Mouse (Mus musculus) forebrain, embryonic 14.5 days (tissue): Measurements from ENCODE around the gene Dbnl. TPM values are rescaled to one million over a fixed set of nuclear protein-coding genes. Genes with fewer than 3 reads are reported as not detected.

ENCODE experiments used
- ATAC-seq: fragments of 200-750 bp; cut with Nextera tagmentation; 2 replicates; pipeline ENCODE4 v1.8.0; 2017; ENCODE audit warnings: mild to moderate bottlenecking, moderate library complexity
- DNase-seq: peaks from one replicate; pipeline ENCODE4 v3.0.0-alpha.2; 2015; ENCODE audit warnings: low spot score
- H3K27ac ChIP-seq: fragments of 300-500 bp; sonication (generic); 2 replicates; pipeline ENCODE4 v1.5.1; 2014; ENCODE audit warnings: low read depth, mild to moderate bottlenecking, control low read depth, low read length, moderate library complexity
- H3K27me3 ChIP-seq: fragments of 300-500 bp; sonication (generic); replicated peaks from 2 replicates; pipeline ENCODE4 v1.6.1; 2014; ENCODE audit warnings: low read length, control low read depth, mixed read lengths; ENCODE audit not compliant: control insufficient read depth, insufficient read depth
- H3K36me3 ChIP-seq: fragments of 300-500 bp; sonication (generic); 2 replicates; pipeline ENCODE4 v1.6.1; 2014; ENCODE audit warnings: low read length, control low read depth; ENCODE audit not compliant: control insufficient read depth, insufficient read depth
- H3K4me1 ChIP-seq: fragments of 300-500 bp; sonication (generic); 2 replicates; pipeline ENCODE4 v1.6.1; 2014; ENCODE audit warnings: antibody characterized with exemption, low read length, control low read depth; ENCODE audit not compliant: control insufficient read depth, insufficient read depth
- H3K4me2 ChIP-seq: fragments of 300-500 bp; sonication (generic); 2 replicates; pipeline ENCODE4 v1.6.1; 2014; ENCODE audit warnings: mild to moderate bottlenecking, control low read depth, low read length
- H3K4me3 ChIP-seq: fragments of 300-500 bp; sonication (generic); 2 replicates; pipeline ENCODE4 v1.5.1; 2014; ENCODE audit warnings: low read depth, low read length, control low read depth
- H3K9ac ChIP-seq: fragments of 300-500 bp; sonication (generic); 2 replicates; pipeline ENCODE4 v1.6.1; 2014; ENCODE audit warnings: mild to moderate bottlenecking, low read length, control low read depth, moderate library complexity
- H3K9me3 ChIP-seq: fragments of 300-500 bp; sonication (generic); replicated peaks from 2 replicates; pipeline ENCODE4 v1.6.1; 2016; ENCODE audit warnings: low read length, control low read depth, mixed read lengths; ENCODE audit not compliant: control insufficient read depth
- WGBS: fragments of 180-500 bp; shearing (Covaris S2); extraction: QIAGEN DNeasy Blood & Tissue Kit; methylation state at CpG from one replicate; pipeline ENCODE4 v1.1.7; 2014; 5-methylcytosine and 5-hydroxymethylcytosine counted together
- polyA plus RNA-seq: library from polyadenylated mRNA; unstranded; fragments of >200 nt; fragmentation: Nextera tagmentation; extraction: Ambion mirVana; gene quantifications from 2 replicates; pipeline ENCODE4 v1.2.1, GENCODE M21; 2014

Gene Dbnl
- polyA plus RNA-seq, 1 experiment from 2014 or later = 100 TPM

- H3K27ac ChIP-seq = peak within 1 kb of the TSS; percentile 70
- no peaks in the 10 kb centered on the region for H3K9me3 ChIP-seq
- H3K36me3 ChIP-seq = 0 out of 2 replicates have a peak, but pooled peaks cover 5% of the 10 kb centered on the region
- H3K4me3 ChIP-seq = peak within 1 kb of the TSS; percentile 64
- H3K4me2 ChIP-seq = peak within 1 kb of the TSS; percentile 88
- no peaks in the 10 kb centered on the region for H3K27me3 ChIP-seq
- under 1% methylated on average over 63 of the region's 63 CpGs for WGBS
- DNase-seq (peak; percentile 96), ATAC-seq (peak; percentile 95)
- H3K9ac ChIP-seq = peak within 1 kb of the TSS; percentile 83
- no peaks in the 10 kb centered on the region; the same call in 1 of the 2 replicates for H3K4me1 ChIP-seq
Observed at GRCm38 (mm10) chr11:5837251-5838246, 49.3 kb downstream of the Dbnl start, which contains the start of gene Polm. Gene Polm, minus strand, starts transcription at chr11:5838016.

- 73% methylated on average over 7 of the region's 7 CpGs for WGBS
- H3K9ac ChIP-seq = no peak overlapping the region
- H3K4me3 ChIP-seq = no peak overlapping the region
- H3K36me3 ChIP-seq = no peaks in the 10 kb centered on the region
- DNase-seq (no peak), ATAC-seq (no peak)
- no peaks in the 10 kb centered on the region; the same call in 1 of the 2 replicates for H3K4me1 ChIP-seq
- no peaks in the 10 kb centered on the region for H3K9me3 ChIP-seq
- no peaks in the 10 kb centered on the region for H3K27me3 ChIP-seq
- no peak overlapping the region for H3K4me2 ChIP-seq
- H3K27ac ChIP-seq = no peak overlapping the region
Observed at GRCm38 (mm10) chr11:5840346-5840745, 52.1 kb downstream of the Dbnl start.

- H3K4me2 ChIP-seq = no peak overlapping the region
- 92% methylated on average over 2 of the region's 2 CpGs for WGBS
- no peak for ATAC-seq
- H3K27me3 ChIP-seq = no peaks in the 10 kb centered on the region
- no peaks in the 10 kb centered on the region for H3K36me3 ChIP-seq
- H3K27ac ChIP-seq = no peak overlapping the region
- no peak overlapping the region for H3K4me3 ChIP-seq
- H3K9ac ChIP-seq = no peak overlapping the region
- DNase-seq = no peak
- no peaks in the 10 kb centered on the region; the same call in 1 of the 2 replicates for H3K4me1 ChIP-seq
- H3K9me3 ChIP-seq = no peaks in the 10 kb centered on the region
Observed at GRCm38 (mm10) chr11:5841751-5842150, 53.5 kb downstream of the Dbnl start.

GRCm38 (mm10) chr11:5843131-5843530 is 54.8 kb downstream of the Dbnl start:
- Histone ChIP-seq H3K27me3 (no peaks in the 10 kb centered on the region), H3K4me2 (no peak overlapping the region), H3K9ac (no peak overlapping the region), H3K9me3 (no peaks in the 10 kb centered on the region), H3K4me3 (no peak overlapping the region), H3K4me1 (no peaks in the 10 kb centered on the region), H3K27ac (no peak overlapping the region), H3K36me3 (no peaks in the 10 kb centered on the region)
- DNase-seq = no peak
- WGBS = 79% methylated on average over 3 of the region's 3 CpGs
- no peak for ATAC-seq

- ATAC-seq = no peak
- no peak overlapping the region for H3K4me2 ChIP-seq
- no peak for DNase-seq
- no peak overlapping the region for H3K27ac ChIP-seq
- no peak overlapping the region for H3K4me3 ChIP-seq
- H3K9me3 ChIP-seq = no peaks in the 10 kb centered on the region
- H3K4me1 ChIP-seq = 0 out of 2 replicates have a peak, but pooled peaks cover 8% of the 10 kb centered on the region
- WGBS = 79% methylated on average over 7 of the region's 7 CpGs
- no peaks in the 10 kb centered on the region for H3K36me3 ChIP-seq
- no peak overlapping the region for H3K9ac ChIP-seq
- H3K27me3 ChIP-seq = no peaks in the 10 kb centered on the region
Observed at GRCm38 (mm10) chr11:5846639-5847345, 58.5 kb downstream of the Dbnl start.

GRCm38 (mm10) chr11:5848741-5849140 is 60.5 kb downstream of the Dbnl start:
- Histone ChIP-seq H3K27me3 (no peaks in the 10 kb centered on the region), H3K4me1 (0 out of 2 replicates have a peak, but pooled peaks cover 8% of the 10 kb centered on the region), H3K4me2 (no peak overlapping the region), H3K9me3 (no peaks in the 10 kb centered on the region), H3K27ac (peak overlapping the region; percentile 44; the same call in 1 of the 2 replicates), H3K9ac (no peak overlapping the region), H3K4me3 (no peak overlapping the region), H3K36me3 (no peaks in the 10 kb centered on the region)
- 14% methylated on average over 6 of the region's 6 CpGs for WGBS
- ATAC-seq (peak; percentile 94), DNase-seq (peak; percentile 88)

- H3K27me3 ChIP-seq = no peaks in the 10 kb centered on the region
- no peak overlapping the region for H3K4me3 ChIP-seq
- peak overlapping the region; percentile 44; the same call in 1 of the 2 replicates for H3K27ac ChIP-seq
- ATAC-seq (peak; percentile 55), DNase-seq (peak; percentile 41)
- H3K36me3 ChIP-seq = no peaks in the 10 kb centered on the region
- H3K9ac ChIP-seq = no peak overlapping the region
- H3K4me1 ChIP-seq = 0 out of 2 replicates have a peak, but pooled peaks cover 8% of the 10 kb centered on the region
- no peaks in the 10 kb centered on the region for H3K9me3 ChIP-seq
- H3K4me2 ChIP-seq = no peak overlapping the region
- WGBS = 62% methylated on average over 2 of the region's 2 CpGs
Observed at GRCm38 (mm10) chr11:5849316-5849715, 61.0 kb downstream of the Dbnl start.

GRCm38 (mm10) chr11:5850452-5850851 is 62.2 kb downstream of the Dbnl start:
- Histone ChIP-seq H3K36me3 (no peaks in the 10 kb centered on the region), H3K27ac (no peak overlapping the region), H3K4me2 (no peak overlapping the region), H3K27me3 (no peaks in the 10 kb centered on the region), H3K9ac (no peak overlapping the region), H3K4me1 (0 out of 2 replicates have a peak, but pooled peaks cover 8% of the 10 kb centered on the region), H3K9me3 (no peaks in the 10 kb centered on the region), H3K4me3 (no peak overlapping the region)
- no peak for DNase-seq
- 68% methylated on average over 5 of the region's 5 CpGs for WGBS
- no peak for ATAC-seq
